Mouse (Mus musculus): ENCODE data around the gene Spaca4. TPM values are rescaled to one million over a fixed set of nuclear protein-coding genes. Genes with fewer than 3 reads are reported as not detected.

The Spaca4 gene
- polyA plus RNA-seq, 1 experiment from 2014 or later = not detected

DNA sequence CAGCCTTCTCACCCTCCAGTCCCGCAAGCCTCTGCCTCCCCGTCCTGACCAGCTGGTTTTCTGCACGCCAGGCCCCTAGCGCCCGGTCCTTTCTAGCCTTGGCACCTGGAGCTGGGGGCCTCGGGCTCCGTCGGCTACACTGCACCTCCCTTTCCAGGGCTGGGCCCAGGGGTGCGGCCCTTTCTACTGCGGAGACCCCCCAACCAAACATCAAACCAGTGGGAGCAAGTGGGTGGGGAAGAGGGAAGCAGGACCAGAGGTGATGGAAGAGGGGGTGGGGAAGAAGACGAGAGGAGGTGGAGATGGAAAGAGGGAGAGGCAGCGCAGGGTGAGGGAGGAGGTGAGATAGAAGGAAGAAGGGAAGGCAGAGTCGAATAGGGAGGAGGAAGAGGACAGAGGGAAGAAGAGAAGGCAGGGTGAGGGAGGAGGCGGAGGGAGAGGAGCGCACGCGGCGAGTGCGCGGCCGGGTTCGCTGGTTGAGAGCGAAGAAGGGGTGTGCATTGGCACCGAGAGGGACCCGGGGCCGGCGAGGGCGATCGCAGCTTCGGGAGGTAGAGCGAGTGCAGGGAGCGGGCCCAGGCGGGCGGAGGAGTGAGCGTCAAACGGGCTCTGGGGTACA is 26.0 kb downstream of the Spaca4 start, which contains the start of gene Car11:
Gene Car11 (plus strand): TSS at position 321 of the 619 bp plus-strand sequence.
- H3K27me3 ChIP-seq (replicated peaks; ENCODE audit: control insufficient read depth, insufficient read depth, low read length) = peaks cover 17% of the 10 kb centered on the region
- no peaks in the 10 kb centered on the region for H3K9me3 ChIP-seq (ENCODE audit: control insufficient read depth, low read length)
- no peaks in the 10 kb centered on the region for H3K36me3 ChIP-seq (ENCODE audit: control insufficient read depth, insufficient read depth)
- peak within 1 kb of the TSS; percentile 55 for H3K4me3 ChIP-seq (replicated peaks; ENCODE audit: low read length)
- WGBS = under 1% methylated on average over 36 of the region's 36 CpGs
- no peak; the same call in 1 of the 2 replicates for ATAC-seq
- peak within 1 kb of the TSS; percentile 74 for H3K9ac ChIP-seq (replicated peaks; ENCODE audit: low read depth, low read length)
- H3K4me1 ChIP-seq (replicated peaks; ENCODE audit: control insufficient read depth, insufficient read depth, low read length) = peaks cover 34% of the 10 kb centered on the region
- peak within 1 kb of the TSS; percentile 72 for H3K27ac ChIP-seq (ENCODE audit: low read length)
- H3K4me2 ChIP-seq (ENCODE audit: low read length) = peak within 1 kb of the TSS; percentile 84

DNA sequence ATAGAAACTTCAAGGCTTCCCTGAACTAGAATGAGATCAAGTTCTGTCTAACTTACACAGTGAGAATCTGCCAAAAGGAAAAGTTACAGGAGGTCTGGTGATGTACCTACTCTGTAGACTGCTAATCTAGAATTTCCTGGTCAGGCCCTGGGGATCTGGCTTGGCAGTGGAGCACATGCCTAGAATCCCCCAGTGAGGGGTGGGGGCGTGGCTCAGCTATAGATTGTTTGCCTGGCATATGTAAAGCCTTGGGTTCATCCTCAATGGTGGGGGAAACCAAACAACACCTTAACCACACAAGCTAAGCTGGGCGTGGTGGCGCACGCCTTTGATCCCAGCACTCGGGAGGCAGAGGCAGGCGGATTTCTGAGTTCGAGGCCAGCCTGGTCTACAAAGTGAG is 27.7 kb downstream of the Spaca4 start:
- no peak overlapping the region for H3K9ac ChIP-seq (replicated peaks; ENCODE audit: low read depth, low read length)
- 85% methylated on average over 5 of the region's 7 CpGs for WGBS
- H3K4me1 ChIP-seq (replicated peaks; ENCODE audit: control insufficient read depth, insufficient read depth, low read length) = peaks cover 24% of the 10 kb centered on the region
- H3K27ac ChIP-seq (ENCODE audit: low read length) = no peak overlapping the region
- no peaks in the 10 kb centered on the region for H3K9me3 ChIP-seq (ENCODE audit: control insufficient read depth, low read length)
- H3K27me3 ChIP-seq (replicated peaks; ENCODE audit: control insufficient read depth, insufficient read depth, low read length) = peaks cover 17% of the 10 kb centered on the region
- no peak for ATAC-seq
- no peak overlapping the region for H3K4me3 ChIP-seq (replicated peaks; ENCODE audit: low read length)
- no peaks in the 10 kb centered on the region for H3K36me3 ChIP-seq (ENCODE audit: control insufficient read depth, insufficient read depth)
- no peak overlapping the region for H3K4me2 ChIP-seq (ENCODE audit: low read length)

DNA sequence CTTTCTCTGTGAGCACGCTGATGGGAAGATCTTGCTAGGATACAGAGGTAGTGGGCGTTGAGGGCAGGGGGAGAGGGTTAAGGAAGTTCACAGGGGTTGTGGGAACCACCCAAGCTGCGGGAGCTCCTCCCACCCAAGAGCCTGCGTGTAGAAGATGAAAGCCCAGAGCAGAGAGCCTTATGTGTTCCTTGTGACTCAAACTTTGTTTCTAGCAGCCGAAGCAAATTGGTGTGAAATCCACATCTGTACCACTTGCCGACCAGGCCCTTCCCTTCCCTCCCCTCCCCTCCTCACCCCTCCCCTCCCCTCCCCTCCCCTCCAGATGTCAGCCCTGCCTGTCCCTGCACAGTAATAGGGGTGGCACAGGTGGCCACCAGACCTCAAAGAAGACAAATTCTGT is 30.5 kb downstream of the Spaca4 start:
- H3K9me3 ChIP-seq (ENCODE audit: control insufficient read depth, low read length) = no peaks in the 10 kb centered on the region
- no peak overlapping the region for H3K27ac ChIP-seq (ENCODE audit: low read length)
- 32% methylated on average over 6 of the region's 6 CpGs for WGBS
- H3K27me3 ChIP-seq (replicated peaks; ENCODE audit: control insufficient read depth, insufficient read depth, low read length) = peaks cover 13% of the 10 kb centered on the region
- H3K4me2 ChIP-seq (ENCODE audit: low read length) = no peak overlapping the region
- no peak overlapping the region for H3K9ac ChIP-seq (replicated peaks; ENCODE audit: low read depth, low read length)
- peaks cover 8% of the 10 kb centered on the region for H3K4me1 ChIP-seq (replicated peaks; ENCODE audit: control insufficient read depth, insufficient read depth, low read length)
- H3K4me3 ChIP-seq (replicated peaks; ENCODE audit: low read length) = no peak overlapping the region
- no peak for ATAC-seq
- H3K36me3 ChIP-seq (ENCODE audit: control insufficient read depth, insufficient read depth) = no peaks in the 10 kb centered on the region

DNA sequence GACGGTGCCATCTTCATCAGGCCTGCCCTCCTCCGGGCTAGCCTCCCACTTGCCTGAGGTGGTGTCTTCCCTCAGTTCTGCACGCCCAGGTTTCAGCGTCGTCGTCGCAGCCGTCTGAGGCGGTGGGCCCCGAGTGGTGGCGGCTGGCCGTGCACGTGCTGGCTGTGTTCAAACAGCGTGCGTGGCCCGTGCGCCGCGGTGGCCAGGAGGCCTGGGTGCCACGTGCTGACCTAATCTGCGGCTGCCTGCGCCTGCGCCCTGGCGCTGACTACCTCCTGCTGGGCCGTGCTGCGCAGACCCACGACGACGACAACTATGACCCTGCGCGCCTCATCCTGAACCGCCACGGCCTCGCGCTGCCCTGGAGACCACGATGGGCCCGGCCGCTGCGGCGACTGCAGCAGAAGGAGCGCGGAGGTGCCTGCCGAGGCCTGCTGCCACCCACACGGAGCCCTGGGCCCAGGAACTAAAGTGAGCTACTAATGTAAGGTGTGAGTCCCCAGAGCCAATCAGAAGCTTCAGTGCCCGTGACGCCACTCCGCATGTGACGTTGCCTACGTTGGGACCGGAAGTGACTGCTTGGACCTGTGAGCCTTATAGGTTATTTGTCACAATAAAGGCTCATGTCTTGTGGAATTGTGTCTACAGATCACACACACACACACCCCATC is 31.6 kb downstream of the Spaca4 start, which contains the start of gene Sec1:
Gene Sec1 (minus strand): TSS at position 482 of the 671 bp plus-strand sequence.
- 93% methylated on average over 50 of the region's 50 CpGs for WGBS
- Histone ChIP-seq H3K27ac (ENCODE audit: low read length) (no peak within 1 kb of the TSS), H3K9me3 (ENCODE audit: control insufficient read depth, low read length) (no peaks in the 10 kb centered on the region), H3K27me3 (replicated peaks; ENCODE audit: control insufficient read depth, insufficient read depth, low read length) (peaks cover 8% of the 10 kb centered on the region; the same call in 1 of the 2 replicates), H3K4me3 (replicated peaks; ENCODE audit: low read length) (no peak within 1 kb of the TSS), H3K4me1 (replicated peaks; ENCODE audit: control insufficient read depth, insufficient read depth, low read length) (peaks cover under 1% of the 10 kb centered on the region; the same call in 1 of the 2 replicates), H3K9ac (replicated peaks; ENCODE audit: low read depth, low read length) (no peak within 1 kb of the TSS), H3K4me2 (ENCODE audit: low read length) (no peak within 1 kb of the TSS), H3K36me3 (ENCODE audit: control insufficient read depth, insufficient read depth) (no peaks in the 10 kb centered on the region)
- ATAC-seq = no peak

DNA sequence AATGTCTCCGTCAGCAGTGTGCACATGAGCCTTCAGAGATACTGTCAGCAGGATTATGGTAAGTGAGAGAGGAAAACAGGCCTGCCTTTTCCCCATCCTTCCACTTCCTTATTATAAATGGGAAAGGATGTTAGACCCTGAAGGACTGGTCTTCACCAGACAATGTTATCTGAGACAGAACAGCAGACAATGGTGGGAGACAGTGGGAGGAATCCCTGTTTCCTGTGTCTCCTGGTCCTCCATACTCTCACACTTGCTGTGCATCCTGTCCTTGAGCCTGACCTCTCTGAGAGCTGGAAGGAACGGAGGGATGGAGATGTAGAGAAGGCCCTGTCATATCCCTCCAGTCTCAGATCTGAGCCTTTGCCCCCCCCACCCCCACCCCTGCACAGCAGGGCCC is 33.2 kb downstream of the Spaca4 start:
- WGBS = 87% methylated on average over 2 of the region's 2 CpGs
- no peak for ATAC-seq
- H3K9ac ChIP-seq (replicated peaks; ENCODE audit: low read depth, low read length) = no peak overlapping the region
- no peaks in the 10 kb centered on the region for H3K36me3 ChIP-seq (ENCODE audit: control insufficient read depth, insufficient read depth)
- H3K9me3 ChIP-seq (ENCODE audit: control insufficient read depth, low read length) = no peaks in the 10 kb centered on the region
- H3K4me2 ChIP-seq (ENCODE audit: low read length) = no peak overlapping the region
- no peaks in the 10 kb centered on the region for H3K4me1 ChIP-seq (replicated peaks; ENCODE audit: control insufficient read depth, insufficient read depth, low read length)
- no peak overlapping the region for H3K4me3 ChIP-seq (replicated peaks; ENCODE audit: low read length)
- no peaks in the 10 kb centered on the region for H3K27me3 ChIP-seq (replicated peaks; ENCODE audit: control insufficient read depth, insufficient read depth, low read length)
- no peak overlapping the region for H3K27ac ChIP-seq (ENCODE audit: low read length)

DNA sequence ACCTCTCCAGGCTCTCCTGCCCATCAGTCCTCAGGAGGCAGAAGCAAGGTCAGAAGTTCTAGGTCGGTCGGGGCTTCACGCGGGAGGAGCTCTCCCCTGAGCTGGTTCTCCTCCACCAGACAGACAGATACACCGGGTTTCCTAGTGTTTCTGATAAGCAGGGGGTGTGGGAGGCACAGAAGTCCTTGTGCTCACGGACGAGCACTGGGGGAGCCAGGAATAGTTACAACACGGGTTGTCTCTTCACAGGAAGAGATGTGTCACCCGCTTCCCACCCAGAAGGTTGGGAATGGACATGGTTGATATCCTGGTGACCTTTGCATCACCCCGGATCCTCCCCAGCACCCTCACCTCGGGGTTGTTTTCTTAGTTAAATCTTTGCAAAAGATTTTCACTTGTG is 35.8 kb downstream of the Spaca4 start:
- Histone ChIP-seq H3K27ac (ENCODE audit: low read length) (no peak overlapping the region), H3K4me2 (ENCODE audit: low read length) (no peak overlapping the region), H3K4me1 (replicated peaks; ENCODE audit: control insufficient read depth, insufficient read depth, low read length) (no peaks in the 10 kb centered on the region), H3K9me3 (ENCODE audit: control insufficient read depth, low read length) (no peaks in the 10 kb centered on the region), H3K27me3 (replicated peaks; ENCODE audit: control insufficient read depth, insufficient read depth, low read length) (no peaks in the 10 kb centered on the region), H3K9ac (replicated peaks; ENCODE audit: low read depth, low read length) (no peak overlapping the region), H3K4me3 (replicated peaks; ENCODE audit: low read length) (no peak overlapping the region), H3K36me3 (ENCODE audit: control insufficient read depth, insufficient read depth) (no peaks in the 10 kb centered on the region)
- ATAC-seq = no peak
- WGBS = 83% methylated on average over 11 of the region's 11 CpGs

DNA sequence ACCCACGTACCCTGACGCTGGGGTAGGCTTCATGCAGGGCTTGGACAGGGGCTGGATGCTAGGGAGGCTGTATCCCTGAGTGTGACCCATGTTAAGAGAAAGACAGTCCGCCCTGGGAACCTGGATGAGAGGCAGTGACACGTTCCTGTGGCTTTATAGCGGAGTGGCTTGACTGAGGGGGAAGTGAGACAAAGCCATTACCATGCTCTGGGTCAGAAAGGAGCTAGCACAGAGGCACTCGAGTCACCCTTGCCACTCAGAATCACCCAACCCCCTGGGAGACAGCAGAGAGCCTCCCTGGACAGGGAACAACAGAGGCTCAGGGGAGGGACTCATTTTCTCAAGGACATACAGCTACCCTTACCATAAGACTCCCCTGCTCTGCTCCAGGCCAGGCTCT is 36.5 kb downstream of the Spaca4 start:
- H3K27ac ChIP-seq (ENCODE audit: low read length) = no peak overlapping the region
- H3K27me3 ChIP-seq (replicated peaks; ENCODE audit: control insufficient read depth, insufficient read depth, low read length) = no peaks in the 10 kb centered on the region
- ATAC-seq = no peak
- H3K4me3 ChIP-seq (replicated peaks; ENCODE audit: low read length) = no peak overlapping the region
- no peak overlapping the region for H3K4me2 ChIP-seq (ENCODE audit: low read length)
- H3K36me3 ChIP-seq (ENCODE audit: control insufficient read depth, insufficient read depth) = no peaks in the 10 kb centered on the region
- H3K9ac ChIP-seq (replicated peaks; ENCODE audit: low read depth, low read length) = no peak overlapping the region
- 70% methylated on average over 6 of the region's 6 CpGs for WGBS
- H3K9me3 ChIP-seq (ENCODE audit: control insufficient read depth, low read length) = no peaks in the 10 kb centered on the region
- no peaks in the 10 kb centered on the region for H3K4me1 ChIP-seq (replicated peaks; ENCODE audit: control insufficient read depth, insufficient read depth, low read length)

DNA sequence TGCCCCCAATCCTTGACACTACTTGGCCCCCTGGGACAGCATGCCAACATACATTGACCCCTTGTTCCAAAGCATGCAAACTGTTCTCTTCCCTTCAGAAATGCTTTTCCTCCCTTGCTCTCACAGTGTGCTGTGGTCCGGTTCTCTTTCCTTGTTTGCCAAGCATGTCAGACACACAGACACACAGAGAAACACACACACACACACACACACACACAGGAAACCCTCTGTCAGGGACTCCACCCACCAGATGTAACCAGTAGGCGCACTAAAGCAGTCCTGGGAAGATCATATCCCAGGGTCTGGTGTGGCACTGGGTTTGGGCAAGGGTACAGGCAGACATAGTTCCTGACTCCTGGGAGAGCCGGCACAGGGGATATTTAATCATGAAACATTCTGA is 38.8 kb downstream of the Spaca4 start:
- no peak overlapping the region for H3K4me3 ChIP-seq (replicated peaks; ENCODE audit: low read length)
- ATAC-seq = no peak
- H3K27me3 ChIP-seq (replicated peaks; ENCODE audit: control insufficient read depth, insufficient read depth, low read length) = no peaks in the 10 kb centered on the region
- H3K27ac ChIP-seq (ENCODE audit: low read length) = no peak overlapping the region
- H3K4me2 ChIP-seq (ENCODE audit: low read length) = no peak overlapping the region
- no peaks in the 10 kb centered on the region for H3K36me3 ChIP-seq (ENCODE audit: control insufficient read depth, insufficient read depth)
- no peaks in the 10 kb centered on the region for H3K9me3 ChIP-seq (ENCODE audit: control insufficient read depth, low read length)
- peaks cover 7% of the 10 kb centered on the region for H3K4me1 ChIP-seq (replicated peaks; ENCODE audit: control insufficient read depth, insufficient read depth, low read length)
- WGBS = 77% methylated on average over 3 of the region's 3 CpGs
- no peak overlapping the region for H3K9ac ChIP-seq (replicated peaks; ENCODE audit: low read depth, low read length)

DNA sequence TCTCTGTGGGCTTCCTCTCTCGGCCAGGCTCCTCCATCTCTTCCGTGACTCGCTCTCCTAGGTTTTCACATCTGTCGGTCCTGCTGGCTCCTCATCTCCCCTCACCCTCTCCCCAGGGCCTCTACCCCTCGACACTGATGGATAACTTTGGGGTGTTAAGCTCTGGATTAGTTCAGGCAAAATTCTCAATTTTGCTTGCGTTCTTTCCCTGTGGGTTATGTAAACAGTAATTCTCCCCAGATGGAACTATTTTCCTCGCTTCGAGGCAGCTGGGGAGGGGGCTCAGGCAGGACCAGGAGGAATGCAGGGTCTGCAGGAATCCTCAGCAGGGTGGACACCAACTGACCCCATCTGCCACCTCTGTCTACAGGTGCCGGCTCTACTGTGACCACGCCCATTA is 39.8 kb downstream of the Spaca4 start:
- Histone ChIP-seq H3K27ac (ENCODE audit: low read length) (no peak overlapping the region), H3K9ac (replicated peaks; ENCODE audit: low read depth, low read length) (no peak overlapping the region), H3K4me2 (ENCODE audit: low read length) (no peak overlapping the region), H3K27me3 (replicated peaks; ENCODE audit: control insufficient read depth, insufficient read depth, low read length) (no peaks in the 10 kb centered on the region), H3K4me1 (replicated peaks; ENCODE audit: control insufficient read depth, insufficient read depth, low read length) (peaks cover 7% of the 10 kb centered on the region), H3K36me3 (ENCODE audit: control insufficient read depth, insufficient read depth) (no peaks in the 10 kb centered on the region), H3K4me3 (replicated peaks; ENCODE audit: low read length) (no peak overlapping the region), H3K9me3 (ENCODE audit: control insufficient read depth, low read length) (no peaks in the 10 kb centered on the region)
- ATAC-seq = no peak
- 71% methylated on average over 10 of the region's 10 CpGs for WGBS
